Mouse (Mus musculus) ES-E14 (cell line): Measurements from ENCODE around the gene Commd1. TPM values are rescaled to one million over a fixed set of nuclear protein-coding genes. Genes with fewer than 3 reads are reported as not detected.
A peak's percentile ranks its signal among the peaks of the same experiment; 100 is the strongest.

ENCODE experiments used
- DNase-seq: peaks from one replicate; pipeline ENCODE4 v3.0.0-alpha.2; 2013; ENCODE audit warnings: low read depth, low spot score
- H3K27ac ChIP-seq: 2 replicates; pipeline ENCODE4 v1.5.1; 2012; ENCODE audit warnings: low read depth, mild to moderate bottlenecking, low read length, moderate library complexity, mixed read lengths; ENCODE audit not compliant: poor library complexity, insufficient read depth, severe bottlenecking
- H3K36me3 ChIP-seq: 2 replicates; pipeline ENCODE4 v1.6.1; 2012; ENCODE audit warnings: mild to moderate bottlenecking, low read length, moderate library complexity, mixed read lengths; ENCODE audit not compliant: control insufficient read depth, poor library complexity, insufficient read depth, severe bottlenecking
- H3K4me1 ChIP-seq, 2 experiments: fragments of 150-350 bp in 1 of 2; sonication (generic) in 1 of 2; 2 replicates each; pipeline ENCODE4 v1.6.1; 2012; ENCODE audit warnings: low read length in 2 of 2, mild to moderate bottlenecking in 1 of 2, mixed read lengths in 1 of 2; ENCODE audit not compliant: control insufficient read depth in 2 of 2, insufficient read depth in 2 of 2, poor library complexity in 1 of 2
- H3K4me3 ChIP-seq, 2 experiments: fragments of 150-350 bp in 1 of 2; sonication (generic) in 1 of 2; 2 replicates each; pipeline ENCODE4 v1.5.1; 2012; ENCODE audit warnings: low read length in 2 of 2, low read depth in 1 of 2, mild to moderate bottlenecking in 1 of 2, mixed read lengths in 1 of 2; ENCODE audit not compliant: insufficient read depth in 1 of 2, poor library complexity in 1 of 2, severe bottlenecking in 1 of 2
- H3K9ac ChIP-seq: 2 replicates; pipeline ENCODE4 v1.6.1; 2012; ENCODE audit warnings: low read depth, mild to moderate bottlenecking, low read length, mixed read lengths; ENCODE audit not compliant: poor library complexity, insufficient read depth, severe bottlenecking
- H3K9me3 ChIP-seq: fragments of 150-350 bp; sonication (generic); 2 replicates; pipeline ENCODE4 v1.6.1; 2012; ENCODE audit warnings: low read depth, mild to moderate bottlenecking, low read length; ENCODE audit not compliant: control insufficient read depth, insufficient read depth
- CHD2 ChIP-seq: IDR thresholded peaks from 2 replicates; pipeline ENCODE4 v1.6.1; 2014; ENCODE audit warnings: mild to moderate bottlenecking, low read depth, low read length, inconsistent platforms
- HCFC1 ChIP-seq: IDR thresholded peaks from 2 replicates; pipeline ENCODE4 v1.6.1; 2012; ENCODE audit warnings: low read length, inconsistent platforms, borderline replicate concordance; ENCODE audit not compliant: insufficient read depth
- MAFK ChIP-seq: IDR thresholded peaks from 2 replicates; pipeline ENCODE4 v1.6.1; 2014; ENCODE audit warnings: mild to moderate bottlenecking, low read depth, low read length, inconsistent platforms; ENCODE audit not compliant: insufficient read depth
- ZC3H11A ChIP-seq: IDR thresholded peaks from 2 replicates; pipeline ENCODE4 v1.6.1; 2012; ENCODE audit warnings: low read depth, mild to moderate bottlenecking, inconsistent platforms, low read length, borderline replicate concordance
- ZNF384 ChIP-seq: IDR thresholded peaks from 2 replicates; pipeline ENCODE4 v1.6.1; 2012; ENCODE audit warnings: low read depth, low read length, inconsistent platforms
- in situ Hi-C, 2 experiments: fragments of 600-800 bp; cut with MboI; formaldehyde crosslinking; loops; one replicate each; pipeline ENCODE4 v1.15.1; 2025; ENCODE audit warnings: low sequenced_read_pairs in 2 of 2, inconsistent platforms in 1 of 2; ENCODE audit not compliant: unreplicated experiment in 2 of 2
- total RNA-seq: library from RNA; depleted of rRNA; stranded (reverse); fragments of 300-350 nt; gene quantifications from 2 replicates; pipeline ENCODE4 v1.2.3, GENCODE M21; 2012

Commd1 gene
- total RNA-seq, 1 experiment, result 106 TPM

DNA sequence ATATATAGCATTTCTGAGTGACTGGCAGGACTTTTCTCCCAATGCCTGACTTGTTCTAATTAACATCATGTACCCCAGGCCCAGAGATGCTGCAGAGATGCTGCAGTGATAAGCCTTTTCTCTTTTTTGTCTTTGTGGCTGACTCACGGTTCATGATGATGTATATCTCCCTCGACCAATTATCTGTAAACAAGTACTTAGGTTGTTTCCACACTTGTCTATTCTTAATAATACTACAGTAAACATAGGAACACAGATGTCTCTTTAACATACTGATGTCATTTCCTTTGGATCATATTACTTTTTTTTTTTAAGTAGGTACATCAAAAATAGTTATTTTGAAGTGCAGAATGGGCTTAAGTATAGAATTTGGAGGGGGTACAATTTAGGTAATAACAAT lies 79.3 kb downstream of the Commd1 start:
- H3K27ac ChIP-seq, result no peak overlapping the region
- TF ChIP-seq ZC3H11A, result no peak
- no peak for TF ChIP-seq ZNF384
- TF ChIP-seq HCFC1, result no peak
- TF ChIP-seq CHD2, result no peak
- TF ChIP-seq MAFK, result no peak
- H3K4me3 ChIP-seq, result no peak overlapping the region
- no peaks in the 10 kb centered on the region for H3K36me3 ChIP-seq
- no peak for DNase-seq
- H3K4me1 ChIP-seq, result peaks cover 0 to 5% of the 10 kb centered on the region in 2 experiments; a peak in 2 of 4 replicates
- H3K9me3 ChIP-seq, result no peaks in the 10 kb centered on the region; the same call in 1 of the 2 replicates
- in situ Hi-C loops, result no loop called here
- no peak overlapping the region for H3K9ac ChIP-seq

DNA sequence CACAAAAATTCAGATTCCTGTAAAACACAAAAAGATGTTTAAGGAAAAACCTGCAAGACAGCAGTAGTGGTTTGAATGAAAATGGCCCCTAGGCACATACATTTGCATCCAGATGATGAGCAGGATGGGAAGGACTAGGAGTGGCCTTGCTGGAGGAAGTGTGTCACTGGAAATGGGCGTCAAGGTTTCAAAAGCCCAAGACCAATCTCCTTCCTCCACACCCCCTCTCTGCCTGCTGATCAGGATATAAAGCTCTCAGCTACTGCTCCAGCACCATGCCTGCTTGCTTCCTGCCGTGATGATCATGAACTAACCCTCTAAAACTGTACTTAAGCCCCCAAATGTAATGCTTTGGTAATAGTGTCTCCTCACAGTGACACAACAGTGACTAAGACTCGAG lies 82.1 kb downstream of the Commd1 start:
- in situ Hi-C loops, result no loop called here
- peak; percentile 9 for DNase-seq
- no peaks in the 10 kb centered on the region for H3K36me3 ChIP-seq
- H3K4me3 ChIP-seq, result no peak overlapping the region
- peaks cover 0 to 7% of the 10 kb centered on the region in 2 experiments; a peak in 2 of 4 replicates for H3K4me1 ChIP-seq
- H3K9ac ChIP-seq, result no peak overlapping the region
- H3K9me3 ChIP-seq, result no peaks in the 10 kb centered on the region; the same call in 1 of the 2 replicates
- no peak overlapping the region for H3K27ac ChIP-seq
- TF ChIP-seq ZNF384 (no peak), CHD2 (no peak), HCFC1 (no peak), ZC3H11A (no peak), MAFK (no peak)

DNA sequence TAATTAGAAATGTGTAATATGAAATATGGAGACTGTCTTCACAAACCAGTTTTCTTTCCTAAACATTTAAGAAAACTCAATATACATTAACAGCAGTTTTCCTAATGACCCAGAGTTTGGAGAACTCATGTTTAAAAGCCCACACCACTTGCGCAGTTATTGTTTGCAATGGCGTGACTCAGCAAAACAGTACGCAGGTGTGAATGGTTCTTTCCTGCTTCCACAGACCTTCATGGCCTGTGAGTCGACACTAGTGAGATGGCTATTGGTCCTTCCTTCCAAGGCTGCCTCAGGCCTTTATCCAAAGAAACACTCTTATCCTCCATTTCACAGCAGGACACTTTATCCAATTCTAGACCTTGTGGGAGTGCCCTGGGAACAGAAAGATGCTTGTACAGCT lies 84.5 kb downstream of the Commd1 start:
- in situ Hi-C loops, result no loop called here

GRCm38 (mm10) chr11:22897127-22897526 lies 85.1 kb downstream of the Commd1 start:
- Histone ChIP-seq H3K9me3 (no peaks in the 10 kb centered on the region), H3K4me1 (peaks cover 0 to 7% of the 10 kb centered on the region in 2 experiments; a peak in 2 of 4 replicates), H3K27ac (no peak overlapping the region), H3K9ac (no peak overlapping the region), H3K4me3 (no peak overlapping the region), H3K36me3 (no peaks in the 10 kb centered on the region)
- TF ChIP-seq HCFC1 (no peak), CHD2 (no peak), ZC3H11A (no peak), MAFK (no peak), ZNF384 (no peak)
- DNase-seq, result no peak
- in situ Hi-C loops, result no loop called here

More for the DNA sequence above, 84.5 kb downstream of the Commd1 start:
- peaks cover 0 to 7% of the 10 kb centered on the region in 2 experiments; a peak in 2 of 4 replicates for H3K4me1 ChIP-seq
- H3K4me3 ChIP-seq, result no peak overlapping the region
- no peaks in the 10 kb centered on the region for H3K9me3 ChIP-seq
- H3K36me3 ChIP-seq, result no peaks in the 10 kb centered on the region
- TF ChIP-seq HCFC1 (no peak), ZNF384 (no peak), ZC3H11A (no peak), MAFK (peak; percentile 54)
- no peak overlapping the region for H3K9ac ChIP-seq
- H3K27ac ChIP-seq, result no peak overlapping the region
- DNase-seq, result peak; percentile 1

DNA sequence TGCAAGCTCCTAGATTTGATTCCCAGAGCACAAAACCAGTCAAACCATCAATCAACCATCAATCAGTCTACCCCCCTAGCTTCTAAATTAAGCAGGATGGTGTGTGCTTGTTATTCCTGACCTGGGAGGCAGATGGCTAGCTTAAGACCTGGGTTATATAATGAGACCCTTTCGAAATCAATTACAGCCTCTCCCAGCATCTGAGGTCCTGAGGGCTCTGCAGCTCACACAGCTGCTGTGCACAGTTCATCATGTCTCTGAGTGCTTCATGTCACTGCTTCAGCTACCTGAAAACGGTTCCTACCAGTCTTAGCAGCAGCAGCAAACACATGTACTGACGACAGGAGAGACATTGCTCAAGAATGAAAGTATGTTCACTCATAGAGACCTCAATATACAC lies 89.1 kb downstream of the Commd1 start:
- in situ Hi-C loops, result no loop called here
- Histone ChIP-seq H3K9me3 (no peaks in the 10 kb centered on the region), H3K9ac (no peak overlapping the region), H3K4me3 (no peak overlapping the region), H3K27ac (no peak overlapping the region), H3K36me3 (no peaks in the 10 kb centered on the region), H3K4me1 (peaks cover 0 to 3% of the 10 kb centered on the region in 2 experiments; a peak in 2 of 4 replicates)
- no peak for TF ChIP-seq ZNF384
- TF ChIP-seq ZC3H11A, result no peak
- no peak for TF ChIP-seq HCFC1
- no peak for TF ChIP-seq CHD2
- no peak for TF ChIP-seq MAFK
- no peak for DNase-seq
